Mouse (Mus musculus) heart, adult 18-20 months (tissue): ENCODE results near the gene Kctd20. TPM values are rescaled to one million over a fixed set of nuclear protein-coding genes. Genes with fewer than 3 reads are reported as not detected.
"Not testable (repeated sequence)": the region's sequence is repeated elsewhere in the genome, so short reads cannot be mapped to it uniquely, and the experiment has no call there.

Source experiments
- DNase-seq, 2 experiments: peaks; one replicate each; pipeline ENCODE4 v3.0.0; 2021 to 2022; ENCODE audit warnings: mixed read lengths in 1 of 2
- total RNA-seq, 2 experiments: library from RNA; stranded (reverse); gene quantifications; 2 replicates each; pipeline ENCODE4 v1.2.3; 2021

The Kctd20 gene
- total RNA-seq, 2 experiments from 2014 or later: 40.9 to 52.6 TPM

GRCm38 (mm10) chr17:28982591-28982990 lies 30.8 kb downstream of the Kctd20 start:
- DNase-seq: no peak

GRCm38 (mm10) chr17:28984724-28985420 lies 33.1 kb downstream of the Kctd20 start:
- no peak for DNase-seq

- DNase-seq: peak in 1 of 2 experiments; percentile 56
Measured at GRCm38 (mm10) chr17:28986833-28987232, 35.1 kb downstream of the Kctd20 start.

DNA sequence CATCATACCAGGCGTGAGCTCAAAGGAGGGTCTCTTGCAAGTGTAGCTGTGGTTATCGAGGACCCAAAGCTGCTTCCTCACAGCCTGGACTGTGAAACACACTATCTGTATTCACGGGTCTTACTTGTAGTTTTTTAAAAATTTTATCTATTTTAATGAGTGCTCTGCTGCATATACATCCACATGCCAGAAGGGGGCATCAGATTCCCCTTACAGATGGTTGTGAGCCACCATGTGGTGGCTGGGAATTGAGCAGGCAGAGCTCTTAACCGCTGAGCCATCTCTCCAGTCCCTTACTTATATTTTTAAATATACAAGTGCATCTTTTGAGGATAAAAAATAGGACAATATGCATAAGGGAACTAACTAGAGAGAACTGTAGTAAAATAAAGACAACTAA lies 36.0 kb downstream of the Kctd20 start:
- peak in 1 of 2 experiments; percentile 45 for DNase-seq

GRCm38 (mm10) chr17:28988291-28988690 lies 36.5 kb downstream of the Kctd20 start:
- DNase-seq: no peak

- no peak for DNase-seq
Measured at GRCm38 (mm10) chr17:28988996-28989395, 37.2 kb downstream of the Kctd20 start.

DNA sequence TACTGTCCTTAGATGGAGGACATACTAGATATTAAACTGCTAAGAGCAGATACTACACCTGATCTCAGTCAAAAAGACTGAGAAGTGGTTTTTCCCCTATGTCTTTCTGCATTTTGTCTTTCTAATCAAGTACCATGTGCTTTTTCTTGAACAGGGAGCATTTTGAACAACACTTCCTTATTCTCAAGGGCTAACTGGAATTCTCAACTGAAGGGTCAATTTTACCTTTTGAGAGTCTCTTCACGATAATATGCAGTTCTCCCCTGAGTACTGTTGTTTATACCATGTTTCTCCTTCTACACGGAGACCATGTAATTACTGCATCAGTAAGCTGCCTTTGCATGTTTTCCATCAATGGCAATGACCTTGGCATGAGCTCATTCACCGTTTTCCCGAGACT lies 38.3 kb downstream of the Kctd20 start:
- DNase-seq: no peak

DNA sequence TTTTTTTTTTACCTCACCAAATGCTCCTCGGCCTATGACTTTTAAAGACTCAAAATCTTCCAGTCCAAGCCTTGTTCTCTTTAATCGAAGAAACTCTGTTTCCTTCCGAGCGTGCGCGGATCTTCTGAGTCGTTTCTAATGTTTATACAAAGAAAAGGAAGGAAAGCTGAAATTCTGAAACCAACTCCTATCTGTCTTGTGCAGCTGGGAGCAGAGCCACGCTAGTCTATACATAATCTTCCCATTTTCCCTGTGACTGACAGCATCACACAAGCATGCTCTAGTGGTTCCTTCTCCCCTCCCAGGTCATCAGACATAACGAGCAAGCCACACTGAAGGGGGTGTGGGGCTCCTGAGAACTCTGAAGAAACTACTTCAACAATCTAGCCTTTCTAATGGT lies 39.5 kb downstream of the Kctd20 start:
- DNase-seq: no peak

- peak; percentile 53 to 72 for DNase-seq
Measured at GRCm38 (mm10) chr17:28992105-28992504, 40.4 kb downstream of the Kctd20 start.

DNA sequence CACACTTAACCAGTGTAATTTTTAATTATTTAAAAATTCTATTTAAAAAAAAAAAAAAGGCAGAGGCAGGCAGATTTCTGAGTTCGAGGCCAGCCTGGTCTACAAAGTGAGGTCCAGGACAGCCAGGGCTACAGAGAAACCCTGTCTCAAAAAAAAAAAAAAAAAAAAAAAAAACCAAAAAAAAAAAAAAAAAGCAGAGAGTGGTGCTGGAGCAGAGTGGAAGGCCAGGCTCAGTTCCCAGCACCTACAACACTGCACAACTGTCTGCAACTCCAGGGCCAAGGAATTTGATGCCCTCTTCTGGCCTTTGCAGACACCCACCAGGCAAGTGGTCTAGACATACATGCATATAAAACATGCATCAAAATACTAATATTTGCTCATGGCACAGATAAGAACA lies 41.3 kb downstream of the Kctd20 start:
- DNase-seq: not testable (repeated sequence)

DNA sequence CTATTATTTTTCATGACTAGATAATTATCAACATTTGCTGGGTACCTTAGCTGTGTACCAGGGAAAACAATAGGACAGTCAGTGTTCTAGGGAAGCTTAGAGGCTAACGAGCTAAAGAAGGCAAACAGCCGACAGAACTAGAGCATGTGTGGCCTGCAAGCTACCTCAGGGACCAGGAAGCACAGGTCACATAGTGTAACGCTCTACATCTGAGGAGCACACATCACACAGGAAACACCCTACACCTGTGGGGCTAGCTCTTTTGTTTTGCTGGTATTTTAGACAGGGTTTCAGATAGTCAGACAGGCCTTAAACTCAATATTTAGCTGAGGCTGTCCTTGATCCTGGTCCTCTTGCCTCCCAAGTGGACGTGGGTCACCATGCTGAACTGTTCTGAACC lies 42.9 kb downstream of the Kctd20 start:
- no peak for DNase-seq

- DNase-seq: no peak
Measured at GRCm38 (mm10) chr17:29000465-29000864, 48.7 kb downstream of the Kctd20 start.

DNA sequence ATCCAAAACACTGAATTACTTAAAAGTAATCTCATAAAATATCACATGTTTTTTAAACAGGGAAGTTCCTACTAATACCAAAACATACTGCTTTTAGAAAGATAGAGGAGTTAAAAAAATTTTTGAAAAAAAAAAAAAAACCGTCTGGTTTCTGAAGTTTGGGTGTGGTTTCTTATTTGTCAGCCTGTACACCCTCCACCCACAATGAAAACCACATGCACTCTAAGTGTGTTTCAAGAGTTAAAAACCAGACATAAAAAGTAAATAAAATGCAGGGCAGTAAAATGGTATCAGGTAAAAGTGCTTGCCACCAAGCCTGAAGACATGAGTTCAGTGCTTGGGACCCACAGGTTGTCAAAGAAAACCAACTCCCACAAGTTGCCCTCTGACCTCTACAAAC lies 52.0 kb downstream of the Kctd20 start:
- no peak for DNase-seq

GRCm38 (mm10) chr17:29005002-29005401 lies 53.3 kb downstream of the Kctd20 start:
- no peak for DNase-seq

- peak; percentile 23 to 30 for DNase-seq
Measured at GRCm38 (mm10) chr17:29006812-29007211, 55.1 kb downstream of the Kctd20 start.

DNA sequence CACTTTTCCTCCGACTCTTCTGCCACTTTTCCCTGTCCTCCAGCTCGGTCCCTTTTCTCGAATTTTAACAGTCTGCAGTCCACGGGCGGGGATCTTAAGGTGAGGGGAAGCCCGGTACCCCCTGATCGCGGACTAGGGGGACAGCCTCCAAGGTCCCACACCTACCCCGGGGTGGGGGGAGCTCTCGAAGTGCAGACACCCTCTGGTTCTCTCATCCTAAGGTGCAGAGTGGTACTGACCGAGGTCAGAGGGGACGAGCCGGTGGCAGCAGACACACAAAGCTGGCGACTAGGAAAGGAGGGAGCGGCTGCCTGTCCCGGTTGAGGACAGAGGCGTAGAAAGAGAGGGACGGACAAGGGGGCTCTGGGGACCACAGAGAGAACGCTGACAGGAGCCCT lies 55.5 kb downstream of the Kctd20 start:
- DNase-seq: peak in 1 of 2 experiments; percentile 65

DNA sequence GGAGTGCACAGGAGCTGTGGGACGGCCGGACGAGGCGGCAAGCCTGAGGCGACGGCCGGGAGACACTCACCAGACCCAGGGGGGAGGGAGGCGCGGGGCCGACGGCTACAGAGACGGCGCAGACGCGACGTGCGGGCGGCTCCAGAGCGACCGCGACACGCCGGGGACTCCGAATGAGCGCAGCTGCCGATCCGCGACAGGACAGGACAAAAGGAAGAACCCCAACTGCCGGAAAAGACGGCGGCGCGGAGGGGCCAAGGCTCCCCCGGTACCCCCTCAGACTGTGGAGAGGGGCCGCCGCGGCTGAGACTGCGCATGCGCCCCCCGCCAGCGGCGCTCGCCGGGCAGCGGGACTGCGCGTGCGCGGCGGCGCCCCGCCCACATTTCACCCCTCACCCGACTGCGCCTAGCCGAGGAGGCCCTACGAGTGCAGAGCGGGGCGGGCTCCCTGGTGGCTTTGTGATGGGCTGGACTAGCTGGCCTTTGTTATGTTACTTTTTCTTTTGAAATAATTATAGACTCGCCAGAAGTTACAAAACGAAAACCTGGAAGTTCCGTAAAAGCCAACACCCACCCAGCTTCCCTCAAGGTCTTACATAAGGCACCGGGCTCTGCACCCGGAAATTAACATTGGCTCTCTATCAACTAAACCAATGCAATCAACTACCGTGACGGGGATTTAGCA lies 56.0 kb downstream of the Kctd20 start, which contains the start of gene Stk38:
Stk38 (minus strand) TSS at position 355 of the 685 bp plus-strand sequence.
- DNase-seq: peak; percentile 95 to 96

GRCm38 (mm10) chr17:29008326-29008650 lies 56.5 kb downstream of the Kctd20 start:
- no peak for DNase-seq

GRCm38 (mm10) chr17:29009181-29009580 lies 57.4 kb downstream of the Kctd20 start:
- peak in 1 of 2 experiments; percentile 27 for DNase-seq

DNA sequence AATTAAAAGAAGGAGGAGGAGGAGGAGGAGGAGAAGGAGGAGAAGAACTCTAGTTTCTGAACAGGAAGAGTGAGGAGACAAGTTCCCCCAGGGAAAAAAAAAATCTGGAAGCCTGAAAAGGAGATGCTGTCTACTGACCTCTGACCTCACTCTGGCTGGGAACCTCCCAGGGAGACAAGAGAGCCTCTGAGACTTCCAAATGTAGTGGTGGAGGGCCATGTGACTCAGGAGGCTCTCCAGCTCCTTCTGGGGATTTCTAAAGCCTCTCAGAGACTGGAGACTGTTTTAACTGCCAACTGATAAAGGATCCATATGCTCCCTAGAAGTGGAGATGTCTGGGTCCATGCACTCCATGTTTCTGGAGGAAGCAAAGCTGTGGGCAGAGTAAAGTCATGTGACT lies 62.5 kb downstream of the Kctd20 start:
- DNase-seq: peak; percentile 43 to 75

DNA sequence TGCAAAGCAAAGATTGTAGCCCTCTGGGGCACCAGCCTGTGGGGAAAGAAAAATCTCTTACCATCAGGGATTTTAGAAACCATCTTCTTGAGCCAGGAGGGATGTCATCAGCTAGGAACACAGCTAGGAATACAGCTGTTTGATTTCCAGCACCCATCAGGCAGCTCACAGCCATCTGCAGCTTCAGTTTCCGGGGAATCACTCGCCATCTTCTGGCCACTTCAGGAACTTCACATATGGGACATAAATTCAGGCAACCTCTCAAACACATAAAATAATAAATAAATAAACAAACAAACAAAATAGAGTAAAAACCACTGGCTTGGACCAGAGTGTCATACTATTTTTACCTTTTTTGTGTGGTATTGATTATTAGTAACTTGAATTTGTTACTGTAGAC lies 63.9 kb downstream of the Kctd20 start:
- peak; percentile 49 to 72 for DNase-seq

DNA sequence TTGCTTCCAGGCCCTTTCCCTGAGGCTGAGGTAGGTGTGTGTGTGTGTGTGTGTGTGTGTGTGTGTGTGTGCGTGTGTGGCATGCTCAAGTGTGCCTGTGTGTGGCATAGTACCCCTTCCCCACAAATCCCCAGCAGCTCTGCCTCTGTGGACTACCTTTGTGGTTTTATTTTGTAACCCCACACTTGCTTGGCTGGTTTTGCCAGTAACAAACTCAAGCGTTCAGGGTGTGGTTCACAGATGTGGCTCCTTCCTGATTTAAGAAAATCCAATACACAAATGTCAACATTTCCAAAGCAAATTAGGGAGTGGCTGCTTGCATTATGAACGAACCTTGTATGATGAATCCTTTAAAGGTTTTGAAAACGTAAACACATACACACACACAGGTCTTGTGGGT lies 65.0 kb downstream of the Kctd20 start:
- no peak for DNase-seq

DNA sequence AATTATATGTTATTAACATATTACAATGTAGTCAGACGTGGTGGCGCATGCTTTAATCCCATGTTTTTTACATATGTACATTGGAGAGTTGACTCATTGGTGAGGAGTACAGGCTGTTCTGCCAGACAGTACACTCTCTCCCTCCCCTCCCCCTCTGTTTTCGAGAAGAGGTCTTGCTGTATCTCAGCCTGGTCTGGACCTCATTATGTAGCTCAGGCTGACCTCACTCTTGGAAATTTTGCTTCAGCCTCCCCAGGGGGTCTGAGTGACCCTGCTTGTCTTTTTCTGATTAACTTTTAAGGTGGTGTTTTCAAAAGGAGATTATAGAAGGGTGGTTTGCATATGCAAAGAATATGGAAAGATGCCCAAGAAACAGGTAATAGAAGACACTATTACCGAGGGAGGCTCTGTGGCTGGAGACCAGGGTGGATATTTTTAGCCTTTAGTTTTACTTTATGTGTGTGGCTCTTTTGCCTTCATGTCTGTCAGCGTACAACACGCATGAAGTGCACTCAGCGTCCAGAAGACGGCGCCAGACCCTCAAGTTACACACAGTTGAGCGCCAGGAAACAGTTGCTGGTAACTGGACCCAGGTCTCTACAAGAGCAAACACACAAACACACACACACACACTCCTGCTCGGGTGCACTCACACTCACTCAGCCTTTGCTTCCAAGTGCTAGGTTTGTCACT lies 66.7 kb downstream of the Kctd20 start:
- DNase-seq: peak; percentile 64 to 76
